Mouse (Mus musculus) MEL (cell line): ENCODE data around the gene Hoxb2. TPM values are rescaled to one million over a fixed set of nuclear protein-coding genes. Genes with fewer than 3 reads are reported as not detected.

ENCODE experiments used
- DNase-seq: peaks from one replicate; pipeline ENCODE4 v3.0.0; 2011; ENCODE audit warnings: low read depth, low spot score
- H3K27ac ChIP-seq: 2 replicates; pipeline ENCODE4 v1.5.1; 2012; ENCODE audit warnings: low read depth, mild to moderate bottlenecking, control low read depth, low read length, moderate library complexity; ENCODE audit not compliant: control insufficient read depth
- H3K27me3 ChIP-seq, 2 experiments: fragments of 150-350 bp in 1 of 2; sonication (generic) in 1 of 2; 2 replicates each; pipeline ENCODE4 v1.6.1; 2012; ENCODE audit warnings: low read length in 2 of 2, mild to moderate bottlenecking in 2 of 2, improper control_type of control experiment in 1 of 2, moderate library complexity in 1 of 2; ENCODE audit not compliant: insufficient read depth in 2 of 2, control insufficient read depth in 1 of 2
- H3K36me3 ChIP-seq, 2 experiments: 2 replicates each; pipeline ENCODE4 v1.6.1; 2012 to 2014; ENCODE audit warnings: low read length in 2 of 2, improper control_type of control experiment in 1 of 2, inconsistent platforms in 1 of 2, mild to moderate bottlenecking in 1 of 2; ENCODE audit not compliant: insufficient read depth in 2 of 2, control insufficient read depth in 1 of 2
- H3K4me1 ChIP-seq, 2 experiments: fragments of 150-350 bp in 1 of 2; sonication (generic) in 1 of 2; 2 replicates each; pipeline ENCODE4 v1.6.1; 2012; ENCODE audit warnings: low read length in 2 of 2, improper control_type of control experiment in 1 of 2, mild to moderate bottlenecking in 1 of 2; ENCODE audit not compliant: insufficient read depth in 2 of 2, control insufficient read depth in 1 of 2
- H3K4me3 ChIP-seq, 2 experiments: fragments of 150-350 bp in 1 of 2; sonication (generic) in 1 of 2; 2 replicates each; pipeline ENCODE4 v1.5.1; 2012; ENCODE audit warnings: low read depth in 2 of 2, low read length in 2 of 2, mild to moderate bottlenecking in 2 of 2, moderate library complexity in 2 of 2, control low read depth in 1 of 2, improper control_type of control experiment in 1 of 2; ENCODE audit not compliant: control insufficient read depth in 1 of 2, insufficient read depth in 1 of 2
- H3K79me2 ChIP-seq: 2 replicates; pipeline ENCODE4 v1.6.1; 2012; ENCODE audit warnings: mild to moderate bottlenecking, low read length, moderate library complexity; ENCODE audit not compliant: control insufficient read depth, poor library complexity, insufficient read depth
- H3K9ac ChIP-seq: 2 replicates; pipeline ENCODE4 v1.6.1; 2012; ENCODE audit warnings: low read depth, mild to moderate bottlenecking, control low read depth, low read length, moderate library complexity; ENCODE audit not compliant: control insufficient read depth, poor library complexity, severe bottlenecking
- H3K9me3 ChIP-seq: fragments of 150-350 bp; sonication (generic); replicated peaks from 2 replicates; pipeline ENCODE4 v1.6.1; 2012; ENCODE audit warnings: mild to moderate bottlenecking, low read length, improper control_type of control experiment, moderate library complexity; ENCODE audit not compliant: insufficient read depth
- BHLHE40 ChIP-seq: IDR thresholded peaks from 2 replicates; pipeline ENCODE4 v1.6.1; 2012; ENCODE audit warnings: low read depth, mild to moderate bottlenecking, inconsistent platforms, low read length, improper control_type of control experiment, borderline replicate concordance
- CTCF ChIP-seq, 3 experiments: IDR thresholded peaks in 2 of 3; conservative IDR thresholded peaks in 1 of 3; 2 replicates each; pipeline ENCODE4 v1.5.1; 2011 to 2012; ENCODE audit warnings: low read length in 3 of 3, low read depth in 2 of 3, mild to moderate bottlenecking in 2 of 3, improper control_type of control experiment in 1 of 3, inconsistent platforms in 1 of 3, mixed read lengths in 1 of 3, moderate library complexity in 1 of 3; ENCODE audit not compliant: control insufficient read depth in 1 of 3, insufficient read depth in 1 of 3, poor library complexity in 1 of 3, severe bottlenecking in 1 of 3
- E2F4 ChIP-seq: IDR thresholded peaks from 2 replicates; pipeline ENCODE4 v1.6.1; 2011; ENCODE audit warnings: low read depth, low read length, improper control_type of control experiment, borderline replicate concordance
- ELF1 ChIP-seq: IDR thresholded peaks from 2 replicates; pipeline ENCODE4 v1.6.1; 2014; ENCODE audit warnings: low read depth, mild to moderate bottlenecking, inconsistent platforms, low read length, improper control_type of control experiment, moderate library complexity
- EP300 ChIP-seq, 2 experiments: IDR thresholded peaks; 2 replicates each; pipeline ENCODE4 v1.6.1; 2011; ENCODE audit warnings: improper control_type of control experiment in 2 of 2, low read length in 2 of 2, low read depth in 1 of 2, mild to moderate bottlenecking in 1 of 2
- GABPA ChIP-seq: IDR thresholded peaks from 2 replicates; pipeline ENCODE4 v1.6.1; 2012; ENCODE audit warnings: low read depth, mild to moderate bottlenecking, inconsistent platforms, low read length, improper control_type of control experiment, moderate library complexity
- HCFC1 ChIP-seq: IDR thresholded peaks from 2 replicates; pipeline ENCODE4 v1.6.1; 2012; ENCODE audit warnings: low read depth, mild to moderate bottlenecking, inconsistent platforms, low read length, improper control_type of control experiment, moderate library complexity
- JUND ChIP-seq: IDR thresholded peaks from 2 replicates; pipeline ENCODE4 v1.6.1; 2011; ENCODE audit warnings: low read depth, mild to moderate bottlenecking, improper control_type of control experiment, low read length
- MAFK ChIP-seq: IDR thresholded peaks from 2 replicates; pipeline ENCODE4 v1.6.1; 2011; ENCODE audit warnings: low read depth, mild to moderate bottlenecking, low read length, improper control_type of control experiment, borderline replicate concordance
- MAZ ChIP-seq: IDR thresholded peaks from 2 replicates; pipeline ENCODE4 v1.6.1; 2012; ENCODE audit warnings: low read depth, mild to moderate bottlenecking, inconsistent platforms, low read length, improper control_type of control experiment
- MEF2A ChIP-seq: IDR thresholded peaks from 2 replicates; pipeline ENCODE4 v1.6.1; 2014; ENCODE audit warnings: low read depth, mild to moderate bottlenecking, inconsistent platforms, low read length, improper control_type of control experiment; ENCODE audit not compliant: poor library complexity, insufficient replicate concordance, severe bottlenecking; ENCODE audit errors: extremely low read depth
- MYB ChIP-seq: IDR thresholded peaks from 2 replicates; pipeline ENCODE4 v1.6.1; 2011; ENCODE audit warnings: mild to moderate bottlenecking, low read depth, low read length, improper control_type of control experiment
- MYC ChIP-seq: IDR thresholded peaks from 2 replicates; pipeline ENCODE4 v1.6.1; 2011; ENCODE audit warnings: low read depth, mild to moderate bottlenecking, low read length, improper control_type of control experiment, moderate library complexity
- NELFE ChIP-seq: IDR thresholded peaks from 2 replicates; pipeline ENCODE4 v1.6.1; 2011; ENCODE audit warnings: low read depth, low read length, improper control_type of control experiment
- NRF1 ChIP-seq: IDR thresholded peaks from 2 replicates; pipeline ENCODE4 v1.6.1; 2014; ENCODE audit warnings: low read depth, mild to moderate bottlenecking, inconsistent platforms, low read length, improper control_type of control experiment, moderate library complexity; ENCODE audit not compliant: poor library complexity, insufficient read depth, severe bottlenecking
- POLR2AphosphoS5 ChIP-seq: IDR thresholded peaks from 2 replicates; pipeline ENCODE4 v1.6.1; 2012; ENCODE audit warnings: low read depth, borderline replicate concordance, mild to moderate bottlenecking, inconsistent platforms, low read length, moderate library complexity, mixed read lengths
- RAD21 ChIP-seq: IDR thresholded peaks from 2 replicates; pipeline ENCODE4 v1.6.1; 2011; ENCODE audit warnings: mild to moderate bottlenecking, low read depth, low read length, improper control_type of control experiment
- UBTF ChIP-seq: IDR thresholded peaks from 2 replicates; pipeline ENCODE4 v1.6.1; 2012; ENCODE audit warnings: low read depth, mild to moderate bottlenecking, inconsistent platforms, low read length, improper control_type of control experiment, moderate library complexity, borderline replicate concordance; ENCODE audit not compliant: insufficient read depth
- USF2 ChIP-seq, 2 experiments: IDR thresholded peaks; 2 replicates each; pipeline ENCODE4 v1.6.1; 2011 to 2012; ENCODE audit warnings: improper control_type of control experiment in 2 of 2, low read length in 2 of 2, borderline replicate concordance in 1 of 2, inconsistent platforms in 1 of 2, low read depth in 1 of 2, mild to moderate bottlenecking in 1 of 2; ENCODE audit not compliant: insufficient read depth in 1 of 2
- ZC3H11A ChIP-seq: IDR thresholded peaks from 2 replicates; pipeline ENCODE4 v1.6.1; 2012; ENCODE audit warnings: low read depth, mild to moderate bottlenecking, inconsistent platforms, low read length, improper control_type of control experiment
- ZNF384 ChIP-seq: IDR thresholded peaks from 2 replicates; pipeline ENCODE4 v1.6.1; 2012; ENCODE audit warnings: low read depth, mild to moderate bottlenecking, inconsistent platforms, low read length, improper control_type of control experiment
- polyA plus RNA-seq, 2 experiments: library from polyadenylated mRNA; stranded (reverse) in 1 of 2; unstranded in 1 of 2; fragments of >175 nt in 1 of 2; fragments of >200 nt in 1 of 2; gene quantifications; 2 replicates each; pipeline versions ENCODE4 v1.2.1 to v1.2.4; 2012; ENCODE audit warnings: low replicate concordance in 2 of 2, low read depth in 1 of 2; ENCODE audit not compliant: insufficient read length in 2 of 2, insufficient read depth in 1 of 2, missing spikeins in 1 of 2
- total RNA-seq: library from RNA; depleted of rRNA; stranded (reverse); fragments of 300-350 nt; gene quantifications from 2 replicates; pipeline ENCODE4 v1.2.3, GENCODE M21; 2012

Gene Hoxb2
- total and polyA plus RNA-seq, 3 experiments, result not detected

GRCm38 (mm10) chr11:96310183-96310938, 40.0 kb upstream of the Hoxb2 start:
- no peak for DNase-seq
- Histone ChIP-seq H3K4me1 (no peaks in the 10 kb centered on the region), H3K36me3 (no peaks in the 10 kb centered on the region), H3K79me2 (no peaks in the 10 kb centered on the region), H3K9ac (no peak overlapping the region), H3K4me3 (peak overlapping the region; percentile 7 to 10; a peak in 2 of 4 replicates), H3K27me3 (no peaks in the 10 kb centered on the region; a peak in 2 of 4 replicates), H3K9me3 (no peaks in the 10 kb centered on the region), H3K27ac (no peak overlapping the region)
- TF ChIP-seq RAD21 (no peak), MEF2A (no peak), EP300 (IDR thresholded peaks at IDR 0.05; ENCODE audit: low read depth in 1 of 2, low read length in 2 of 2) (no peak), MYB (no peak), ZC3H11A (no peak), POLR2AphosphoS5 (no peak), UBTF (no peak), NRF1 (no peak), MAFK (no peak)

- no peaks in the 10 kb centered on the region; a peak in 3 of 4 replicates for H3K27me3 ChIP-seq
- H3K9ac ChIP-seq, result no peak overlapping the region
- DNase-seq, result peak; percentile 6
- no peak overlapping the region for H3K27ac ChIP-seq
- H3K4me1 ChIP-seq, result no peaks in the 10 kb centered on the region
- no peaks in the 10 kb centered on the region for H3K36me3 ChIP-seq
- H3K9me3 ChIP-seq, result no peaks in the 10 kb centered on the region
- peak overlapping the region; percentile 10 to 32; a peak in 2 of 4 replicates for H3K4me3 ChIP-seq
- TF ChIP-seq CTCF (IDR thresholded peaks at IDR 0.05 in 2 of 3, conservative IDR thresholded peaks at IDR 0.05 in 1 of 3; ENCODE audit: control insufficient read depth in 1 of 3, insufficient read depth in 1 of 3, low read depth in 2 of 3, low read length in 3 of 3, poor library complexity in 1 of 3, severe bottlenecking in 1 of 3), result no peak
- no peak for TF ChIP-seq USF2 (IDR thresholded peaks at IDR 0.05; ENCODE audit: borderline replicate concordance in 1 of 2, insufficient read depth in 1 of 2, low read depth in 1 of 2, low read length in 2 of 2)
- TF ChIP-seq BHLHE40, result no peak
- no peak for TF ChIP-seq JUND
- no peak for TF ChIP-seq E2F4
- no peak for TF ChIP-seq HCFC1
- no peak for TF ChIP-seq MYC
- TF ChIP-seq GABPA, result no peak
- TF ChIP-seq MYB, result no peak
- TF ChIP-seq MAZ, result no peak
- no peak for TF ChIP-seq NELFE
- no peak for TF ChIP-seq ZNF384
- no peak for TF ChIP-seq ELF1
- TF ChIP-seq POLR2AphosphoS5, result no peak
- H3K79me2 ChIP-seq, result no peaks in the 10 kb centered on the region
Observed at GRCm38 (mm10) chr11:96311097-96311496, 39.2 kb upstream of the Hoxb2 start.
